Mouse (Mus musculus): Measurements from ENCODE around the gene Diexf.

The Diexf gene

GRCm38 (mm10) chr1:193138669-193139068 lies 8.6 kb upstream of the Diexf start:
- DNase-seq (ENCODE audit: low read depth, low spot score): no peak

DNA sequence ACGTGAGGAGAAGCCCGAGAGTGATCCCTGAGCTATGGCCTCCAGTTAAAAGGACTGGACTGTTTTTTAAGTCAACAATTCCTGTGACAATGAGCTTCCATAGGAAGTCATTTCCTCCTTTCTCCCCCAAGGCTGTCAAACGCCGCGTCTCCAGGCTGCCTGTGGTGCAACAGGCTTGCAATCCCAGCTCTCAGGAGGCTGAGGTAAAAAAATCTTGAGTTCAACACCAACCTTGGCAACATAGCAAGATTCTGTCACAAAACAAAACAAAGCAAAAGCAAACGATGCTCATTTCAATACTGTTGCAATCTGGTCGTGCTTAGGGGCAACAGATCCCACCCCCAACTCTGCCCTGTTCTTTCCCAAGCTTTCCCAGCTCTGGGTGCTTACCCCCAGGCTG lies 8.0 kb upstream of the Diexf start:
- DNase-seq (ENCODE audit: low read depth, low spot score): no peak

GRCm38 (mm10) chr1:193133726-193134125 lies 3.7 kb upstream of the Diexf start:
- DNase-seq (ENCODE audit: low read depth, low spot score): peak; percentile 65

DNA sequence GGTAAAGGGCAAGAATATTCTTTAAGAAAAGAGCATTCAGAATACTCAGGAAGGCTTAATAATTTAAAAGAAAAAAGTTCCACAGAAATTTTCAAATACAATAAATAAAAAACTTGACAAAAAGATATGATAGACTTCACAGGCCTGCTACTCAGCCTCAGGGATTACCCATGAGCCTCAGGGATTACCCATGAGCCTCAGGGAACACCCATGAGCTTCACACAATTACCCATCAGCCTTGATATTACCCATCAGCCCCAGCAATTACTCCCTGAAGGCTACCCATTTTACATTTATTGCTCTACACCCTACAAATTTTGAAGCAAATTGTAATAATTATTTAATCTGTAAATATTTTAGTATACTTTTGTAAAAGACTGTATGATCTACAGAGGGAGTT lies 2.3 kb upstream of the Diexf start:
- no peak for DNase-seq (ENCODE audit: low read depth, low spot score)

DNA sequence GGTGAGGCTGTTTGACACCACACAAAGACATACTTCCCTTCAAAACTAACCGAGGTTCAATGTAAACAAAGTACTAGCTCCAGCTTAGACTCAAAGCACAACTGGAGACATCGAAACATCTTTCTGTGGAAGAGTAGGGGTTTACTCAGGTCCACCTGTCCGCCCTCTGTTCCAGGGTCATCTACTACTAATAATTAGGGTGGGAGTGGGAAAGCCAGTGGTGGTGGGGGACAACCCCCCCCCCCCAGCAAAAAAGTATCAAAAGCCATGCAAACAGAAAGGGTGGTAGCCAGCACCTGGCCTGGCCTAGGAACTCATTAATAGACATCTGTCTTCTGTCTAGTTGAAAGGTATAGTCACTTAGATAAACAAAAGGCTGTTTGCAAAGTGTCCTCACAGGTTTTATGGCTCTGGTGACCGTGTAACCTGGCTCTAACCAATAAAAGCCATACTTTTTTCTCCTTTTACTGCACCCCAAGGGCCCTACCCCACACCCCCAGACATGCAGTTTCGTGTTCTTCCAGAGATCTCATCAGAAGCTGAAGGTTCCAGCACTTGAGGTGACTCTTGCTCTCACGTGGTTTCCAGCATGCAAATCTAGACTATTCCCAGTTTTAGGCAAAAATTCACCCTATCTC lies 1.4 kb upstream of the Diexf start:
- no peak for DNase-seq (ENCODE audit: low read depth, low spot score)

- no peak for DNase-seq (ENCODE audit: low read depth, low spot score)
Observed at GRCm38 (mm10) chr1:193130839-193131238, 767 bp upstream of the Diexf start.

- DNase-seq (ENCODE audit: low read depth, low spot score): no peak
Observed at GRCm38 (mm10) chr1:193130456-193130825, 369 bp upstream of the Diexf start.

- DNase-seq (ENCODE audit: low read depth, low spot score): no peak
Observed at GRCm38 (mm10) chr1:193129321-193129720, 751 bp downstream of the Diexf start.

GRCm38 (mm10) chr1:193128055-193128454 lies 2.0 kb downstream of the Diexf start:
- no peak for DNase-seq (ENCODE audit: low read depth, low spot score)

DNA sequence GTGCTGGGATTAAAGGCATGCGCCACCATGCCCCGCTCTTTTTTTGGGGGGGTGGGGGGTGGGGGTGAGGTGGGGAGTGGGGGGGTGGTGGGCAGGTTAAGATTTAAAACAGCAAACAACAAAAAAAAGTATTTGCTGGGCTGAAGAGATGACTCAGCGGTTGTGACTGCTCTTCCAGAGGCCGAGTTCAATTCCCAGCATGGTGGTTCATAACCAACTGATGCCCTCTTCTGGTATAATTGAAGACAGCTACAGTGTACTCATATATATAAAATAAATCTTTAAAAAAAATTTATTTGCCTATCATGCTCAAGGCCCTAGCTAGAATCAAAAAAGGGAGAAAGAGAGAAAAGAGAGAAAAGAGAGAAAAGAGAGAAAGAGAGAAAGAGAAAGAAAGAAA lies 4.2 kb downstream of the Diexf start:
- no peak for DNase-seq (ENCODE audit: low read depth, low spot score)

- no peak for DNase-seq (ENCODE audit: low read depth, low spot score)
Observed at GRCm38 (mm10) chr1:193123290-193123689, 6.8 kb downstream of the Diexf start.

DNA sequence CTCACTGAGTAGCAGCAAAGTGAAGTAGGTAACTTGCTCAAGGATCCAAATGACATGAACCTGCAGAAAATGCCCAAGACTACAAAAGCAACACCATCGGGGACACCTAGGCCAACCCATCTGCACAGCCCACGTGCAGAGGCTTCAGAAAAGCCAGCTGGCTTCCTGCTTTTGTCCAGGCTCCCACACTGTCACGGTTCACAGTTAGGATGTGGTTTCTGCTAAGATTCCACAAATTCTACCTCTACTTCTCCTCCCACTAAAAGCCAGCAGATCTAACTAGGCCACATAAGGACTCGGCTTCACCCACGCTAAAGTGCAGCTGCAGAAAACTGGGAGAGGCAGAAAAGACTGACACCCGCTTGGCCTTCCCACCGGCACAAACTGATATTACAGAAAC lies 7.3 kb downstream of the Diexf start:
- no peak for DNase-seq (ENCODE audit: low read depth, low spot score)

DNA sequence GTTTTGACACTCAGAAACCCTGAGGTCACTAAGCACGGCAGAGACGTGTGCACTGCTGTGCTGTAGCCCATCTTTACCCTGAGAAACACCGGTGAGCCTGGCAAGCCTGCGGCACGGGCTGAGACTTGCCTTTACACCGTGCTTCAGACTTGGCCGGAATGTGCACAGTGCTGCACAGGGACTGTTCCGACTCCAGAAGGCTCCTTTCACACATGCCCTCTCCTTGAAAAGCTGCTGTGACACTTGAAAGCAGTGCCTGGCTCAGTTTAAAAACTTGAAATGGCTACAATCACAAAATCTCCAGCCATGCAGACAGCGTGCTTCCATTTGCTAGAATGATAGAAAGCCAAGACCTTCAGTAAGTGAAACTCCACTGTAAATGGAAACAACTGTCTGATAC lies 18.0 kb downstream of the Diexf start:
- DNase-seq (ENCODE audit: low read depth, low spot score): no peak

DNA sequence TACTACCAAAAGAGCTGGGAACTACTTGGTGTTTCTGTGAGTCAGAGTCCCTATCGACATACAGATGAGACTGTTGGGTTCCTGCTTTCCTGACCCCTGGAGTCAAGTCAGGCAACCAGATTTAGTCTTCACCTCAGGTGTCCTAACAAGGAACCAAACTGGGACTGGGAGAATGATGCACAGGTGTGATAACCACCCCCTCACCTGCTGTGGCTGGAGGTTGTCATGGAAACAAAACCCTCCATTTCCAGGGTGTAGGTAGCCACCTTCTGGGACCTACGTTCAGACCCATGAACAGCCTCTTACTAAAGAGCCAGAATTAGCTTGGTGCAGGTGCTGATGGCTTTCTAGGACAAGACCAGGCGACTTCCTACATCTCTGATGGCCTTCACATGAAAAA lies 27.1 kb downstream of the Diexf start:
- DNase-seq (ENCODE audit: low read depth, low spot score): no peak

DNA sequence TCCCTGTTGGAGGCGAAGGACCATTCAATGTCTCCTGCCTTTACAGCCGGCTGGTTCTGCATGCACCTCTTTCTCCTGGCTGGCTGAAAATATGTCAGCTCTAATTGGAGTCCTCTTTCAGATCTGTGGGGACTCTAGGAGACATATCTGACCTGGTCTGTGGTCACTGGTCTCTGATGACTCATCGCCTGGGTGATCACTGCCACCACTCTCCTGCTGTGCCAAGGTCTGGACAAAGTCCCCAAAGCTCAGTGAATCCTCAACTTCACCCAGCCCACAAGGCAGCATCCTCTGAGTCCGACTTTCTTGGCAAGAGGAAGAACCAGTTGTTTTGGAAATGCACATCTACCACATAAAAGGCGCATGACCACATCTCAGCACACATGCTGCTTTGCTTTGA lies 27.5 kb downstream of the Diexf start:
- DNase-seq (ENCODE audit: low read depth, low spot score): no peak

GRCm38 (mm10) chr1:193102029-193102428 lies 28.0 kb downstream of the Diexf start:
- peak; percentile 58 for DNase-seq (ENCODE audit: low read depth, low spot score)

- DNase-seq (ENCODE audit: low read depth, low spot score): no peak
Observed at GRCm38 (mm10) chr1:193098946-193099345, 31.1 kb downstream of the Diexf start.

- no peak for DNase-seq (ENCODE audit: low read depth, low spot score)
Observed at GRCm38 (mm10) chr1:193093596-193093995, 36.5 kb downstream of the Diexf start.

GRCm38 (mm10) chr1:193092771-193093170 lies 37.3 kb downstream of the Diexf start:
- DNase-seq (ENCODE audit: low read depth, low spot score): no peak

- no peak for DNase-seq (ENCODE audit: low read depth, low spot score)
Observed at GRCm38 (mm10) chr1:193090894-193091293, 39.2 kb downstream of the Diexf start.

DNA sequence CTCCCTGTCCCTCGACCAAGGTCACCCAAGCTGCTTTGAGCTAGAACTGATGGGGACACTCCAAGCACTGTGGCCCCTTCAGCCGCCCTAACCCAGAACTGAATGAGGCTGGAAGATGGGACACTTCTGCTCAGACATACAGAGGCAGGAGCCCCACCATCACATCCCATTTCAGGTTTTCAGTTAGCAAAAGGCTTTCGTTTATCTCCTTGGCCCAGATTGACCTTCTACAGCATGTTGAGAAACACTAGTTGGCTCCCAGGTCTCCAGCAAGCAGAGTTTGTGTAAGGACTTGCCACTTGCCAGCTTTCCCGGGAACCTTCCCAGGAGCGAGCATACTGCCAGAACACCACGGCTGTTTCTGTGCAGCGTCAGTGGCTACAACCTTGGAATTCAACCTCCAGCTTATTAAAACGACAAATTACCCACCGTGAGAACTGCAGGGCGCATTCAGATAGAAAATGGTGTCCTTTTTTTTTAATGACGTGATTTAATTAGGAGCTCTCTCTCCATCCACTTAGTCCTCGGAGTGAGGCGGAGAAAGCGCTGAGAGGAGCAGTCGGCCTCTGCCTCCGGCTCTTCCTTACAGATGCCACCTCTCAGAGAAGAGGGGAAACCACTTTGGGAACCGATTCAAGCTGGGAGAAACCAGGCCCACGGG lies 39.7 kb downstream of the Diexf start:
- DNase-seq (ENCODE audit: low read depth, low spot score): no peak

- DNase-seq (ENCODE audit: low read depth, low spot score): no peak
Observed at GRCm38 (mm10) chr1:193089683-193090082, 40.4 kb downstream of the Diexf start.

DNA sequence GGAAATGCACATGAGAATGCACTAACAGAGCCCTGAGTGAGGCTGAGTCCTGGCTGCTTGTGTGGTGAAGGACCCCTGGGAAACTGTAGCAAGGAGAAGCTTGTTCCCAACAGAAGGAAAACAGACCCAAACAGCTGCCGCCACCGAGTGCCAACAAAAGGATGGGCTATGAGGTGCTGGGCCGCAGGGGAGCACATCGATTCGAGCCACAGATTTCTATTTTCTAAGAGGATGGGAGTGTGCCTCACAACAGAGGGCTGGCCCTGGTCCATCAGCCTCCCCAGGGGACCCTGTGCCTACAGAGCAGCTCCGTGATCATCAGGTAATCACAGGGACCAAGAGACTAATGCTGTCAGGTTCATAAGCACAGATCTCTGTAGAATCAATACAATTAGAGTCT lies 40.9 kb downstream of the Diexf start:
- DNase-seq (ENCODE audit: low read depth, low spot score): no peak

All from R1 (cell line).